Comparison of ENCODE assay signal across 29 mouse cellular contexts in genomic region chr5:137394456-137394855, GRCm38 (mm10). TPM values are rescaled to one million over a fixed set of nuclear protein-coding genes. Genes with fewer than 3 reads are reported as not detected.
DNase-seq lines count a peak whose midpoint lies in the region; ATAC-seq and TF ChIP-seq lines count a peak whose summit lies in the region.
"Had no signal": no experiment of that assay in that cellular context is flagged by ENCODE, and none has a peak within 500 bp of the region (broad histone marks: within the 10 kb centered on the region; RNA-seq: fewer than 3 reads in every experiment).

No protein-coding gene starts in this region.

- no peaks in the 10 kb centered on the region for H3K9me3 ChIP-seq in forebrain, embryonic 13.5 days (replicated peaks)
- H3K9me3 ChIP-seq: heart, embryonic 10.5 days; heart, embryonic 15.5 days; intestine, embryonic 15.5 days; limb, embryonic 10.5 days; limb, embryonic 15.5 days; megakaryocyte, embryonic 14.5 days; midbrain, embryonic 13.5 days had no signal

- no peak overlapping the region for H3K4me3 ChIP-seq in layer of hippocampus, adult 2 months
- no peak overlapping the region for H3K4me3 ChIP-seq in forebrain, embryonic 13.5 days
- H3K4me3 ChIP-seq: erythroblast, embryonic 14.5 days; heart, embryonic 10.5 days; heart, embryonic 15.5 days; intestine, embryonic 15.5 days; limb, embryonic 10.5 days; limb, embryonic 15.5 days; megakaryocyte, embryonic 14.5 days; midbrain, embryonic 13.5 days had no signal

- H3K27ac ChIP-seq in layer of hippocampus, adult 2 months = no peak overlapping the region
- no peak overlapping the region for H3K27ac ChIP-seq in forebrain, embryonic 13.5 days
- H3K27ac ChIP-seq: heart, embryonic 10.5 days; heart, embryonic 15.5 days; hindbrain, postnatal 0 days; intestine, embryonic 15.5 days; limb, embryonic 10.5 days; limb, embryonic 15.5 days; midbrain, embryonic 13.5 days had no signal

- TF ChIP-seq POLR2A in brain, embryonic 14.5 days (IDR thresholded peaks at IDR 0.05; ENCODE audit: borderline replicate concordance, extremely low read depth, insufficient read depth, insufficient read length, poor library complexity, severe bottlenecking) = no peak

- H3K36me3 ChIP-seq in forebrain, embryonic 13.5 days (ENCODE audit: poor library complexity, severe bottlenecking) = no peaks in the 10 kb centered on the region
- H3K36me3 ChIP-seq: heart, embryonic 10.5 days; heart, embryonic 15.5 days; intestine, embryonic 15.5 days; limb, embryonic 10.5 days; limb, embryonic 15.5 days; midbrain, embryonic 13.5 days had no signal

- H3K4me1 ChIP-seq in forebrain, embryonic 13.5 days = no peaks in the 10 kb centered on the region
- H3K4me1 ChIP-seq: heart, embryonic 10.5 days; heart, embryonic 15.5 days; intestine, embryonic 15.5 days; limb, embryonic 10.5 days; limb, embryonic 15.5 days; midbrain, embryonic 13.5 days had no signal

- H3K4me2 ChIP-seq in forebrain, embryonic 13.5 days = no peak overlapping the region
- H3K4me2 ChIP-seq: heart, embryonic 15.5 days; intestine, embryonic 15.5 days; limb, embryonic 15.5 days; midbrain, embryonic 13.5 days had no signal

- WGBS in forebrain, embryonic 13.5 days = 48% methylated on average over 7 of the region's 7 CpGs

- TF ChIP-seq CTCF in layer of hippocampus, adult 2 months (conservative IDR thresholded peaks at IDR 0.05) = peak; percentile 13; the same call in 1 of the 2 replicates
- peak; percentile 2; the same call in 1 of the 2 replicates for TF ChIP-seq CTCF in brain, embryonic 14.5 days (IDR thresholded peaks at IDR 0.05; ENCODE audit: borderline replicate concordance, extremely low read depth, insufficient read depth, insufficient read length)

- H3K27me3 ChIP-seq in forebrain, embryonic 13.5 days = no peaks in the 10 kb centered on the region
- H3K27me3 ChIP-seq: intestine, embryonic 15.5 days; midbrain, embryonic 13.5 days had no signal

- no peak for DNase-seq in layer of hippocampus, adult 2 months (ENCODE audit: low spot score in 2 of 2)
- DNase-seq in layer of hippocampus, postnatal 10 days (ENCODE audit: low spot score in 2 of 2) = no peak
- DNase-seq in lung, postnatal 36 days = peak; percentile 16
- no peak for DNase-seq in lung, postnatal 14 days
- DNase-seq in ES-CJ7 (ENCODE audit: low read depth, low spot score) = peak; percentile 82
- DNase-seq in brain, embryonic 14.5 days (ENCODE audit: low read depth) = no peak
- no peak for DNase-seq in Muller cell, postnatal 12 days (ENCODE audit: inconsistent ontology term)
- DNase-seq: adrenal gland, postnatal 25 days; B cell, adult 2 months; cerebellum, adult 18-20 months; cerebellum, postnatal 10 days; forebrain, postnatal 0 days; gastrocnemius, postnatal 14 days; kidney, postnatal 4 days; lung, postnatal 10 days; thymus, postnatal 4 days had no signal

- no peak for ATAC-seq in forebrain, embryonic 13.5 days
- ATAC-seq: forebrain, postnatal 0 days; hindbrain, postnatal 0 days; intestine, embryonic 15.5 days; midbrain, embryonic 13.5 days had no signal

- H3K9ac ChIP-seq in forebrain, embryonic 13.5 days = no peak overlapping the region
- H3K9ac ChIP-seq: forebrain, postnatal 0 days; heart, embryonic 15.5 days; intestine, embryonic 15.5 days; limb, embryonic 15.5 days; midbrain, embryonic 13.5 days had no signal

RNA-seq across cellular contexts. Expression of gene Ephb4, which starts 44.5 kb away (rescaled TPM):
- 1 to 10 TPM; 5.6 to 5.7 TPM for total RNA-seq in layer of hippocampus, adult 2 months (2021)
- total RNA-seq in layer of hippocampus, postnatal 10 days (2021) = 1 to 10 TPM; 8.3 to 9.3 TPM
- 15.5 and 18.8 TPM in 2 replicates for polyA plus RNA-seq in brain, embryonic 14.5 days (2012; rRNA removed)
- polyA plus RNA-seq in forebrain, embryonic 13.5 days (2015; fragmentation: Nextera tagmentation; extraction: Ambion mirVana) = 8.6 and 10.1 TPM in 2 replicates
- total RNA-seq: common myeloid progenitor, adult 5-6 weeks; granulocyte monocyte progenitor cell, adult 5-6 weeks; monocyte, adult 5-6 weeks had no signal

Comparison
In these comparisons a context has a peak if more than half of its experiments do, and no peak if none do; other contexts are left out.
1. DNase-seq: peak in lung, postnatal 36 days (single experiment) and ES-CJ7 (single experiment); none in layer of hippocampus, adult 2 months (0 of 2), layer of hippocampus, postnatal 10 days (0 of 2), lung, postnatal 14 days (single experiment), brain, embryonic 14.5 days (single experiment) and Muller cell, postnatal 12 days (single experiment).